Mouse (Mus musculus): ENCODE measurements around the gene Ldb2. TPM values are rescaled to one million over a fixed set of nuclear protein-coding genes. Genes with fewer than 3 reads are reported as not detected.

Ldb2 gene
- polyA plus RNA-seq, 2 experiments = 59.5 to 64.4 TPM

- TF ChIP-seq POLR2A (IDR thresholded peaks at IDR 0.05; ENCODE audit: borderline replicate concordance, extremely low read depth, insufficient read depth, insufficient read length) = no peak
- H3K4me1 ChIP-seq (ENCODE audit: control insufficient read depth, insufficient read depth, low read length) = peaks cover 1% of the 10 kb centered on the region; the same call in 1 of the 2 replicates
Observed at GRCm38 (mm10) chr5:44719872-44720271, 79.6 kb downstream of the Ldb2 start.

GRCm38 (mm10) chr5:44714508-44714907, 85.0 kb downstream of the Ldb2 start:
- Histone ChIP-seq H3K4me1 (ENCODE audit: control insufficient read depth, insufficient read depth, low read length) (peaks cover 24% of the 10 kb centered on the region), H3K27ac (replicated peaks; ENCODE audit: low read depth, low read length) (no peak overlapping the region), H3K36me3 (ENCODE audit: control insufficient read depth, insufficient read depth, low read length) (no peaks in the 10 kb centered on the region), H3K9ac (ENCODE audit: low read depth, low read length, severe bottlenecking) (no peak overlapping the region), H3K9me3 (ENCODE audit: control insufficient read depth, low read length) (no peaks in the 10 kb centered on the region), H3K4me3 (replicated peaks; ENCODE audit: low read length) (no peak overlapping the region), H3K4me2 (replicated peaks; ENCODE audit: low read depth, low read length, severe bottlenecking) (no peak overlapping the region), H3K27me3 (ENCODE audit: control insufficient read depth, insufficient read depth, low read length) (no peaks in the 10 kb centered on the region)
- TF ChIP-seq POLR2A (IDR thresholded peaks at IDR 0.05; ENCODE audit: borderline replicate concordance, extremely low read depth, insufficient read depth, insufficient read length) = no peak
- WGBS = 52% methylated on average over 4 of the region's 4 CpGs
- DNase-seq (ENCODE audit: low spot score) (no peak), ATAC-seq (ENCODE audit: low FRiP score, low read depth) (no peak)

More at GRCm38 (mm10) chr5:44719872-44720271, 79.6 kb downstream of the Ldb2 start:
- ATAC-seq (ENCODE audit: low FRiP score, low read depth) (no peak), DNase-seq (ENCODE audit: low spot score) (no peak)
- no peak overlapping the region for H3K27ac ChIP-seq (replicated peaks; ENCODE audit: low read depth, low read length)
- no peaks in the 10 kb centered on the region for H3K27me3 ChIP-seq (ENCODE audit: control insufficient read depth, insufficient read depth, low read length)
- no peak overlapping the region for H3K9ac ChIP-seq (ENCODE audit: low read depth, low read length, severe bottlenecking)
- no peak overlapping the region for H3K4me2 ChIP-seq (replicated peaks; ENCODE audit: low read depth, low read length, severe bottlenecking)
- whole genome bisulfite sequencing = 82% methylated on average over 1 of the region's 1 CpGs
- no peaks in the 10 kb centered on the region for H3K36me3 ChIP-seq (ENCODE audit: control insufficient read depth, insufficient read depth, low read length)
- no peak overlapping the region for H3K4me3 ChIP-seq (replicated peaks; ENCODE audit: low read length)
- no peaks in the 10 kb centered on the region for H3K9me3 ChIP-seq (ENCODE audit: control insufficient read depth, low read length)

- TF ChIP-seq POLR2A (IDR thresholded peaks at IDR 0.05; ENCODE audit: borderline replicate concordance, extremely low read depth, insufficient read depth, insufficient read length) = no peak
- Histone ChIP-seq H3K36me3 (ENCODE audit: control insufficient read depth, insufficient read depth, low read length) (no peaks in the 10 kb centered on the region), H3K4me2 (replicated peaks; ENCODE audit: low read depth, low read length, severe bottlenecking) (no peak overlapping the region), H3K9ac (ENCODE audit: low read depth, low read length, severe bottlenecking) (no peak overlapping the region), H3K4me1 (ENCODE audit: control insufficient read depth, insufficient read depth, low read length) (peaks cover 24% of the 10 kb centered on the region), H3K27ac (replicated peaks; ENCODE audit: low read depth, low read length) (no peak overlapping the region), H3K9me3 (ENCODE audit: control insufficient read depth, low read length) (no peaks in the 10 kb centered on the region), H3K4me3 (replicated peaks; ENCODE audit: low read length) (no peak overlapping the region), H3K27me3 (ENCODE audit: control insufficient read depth, insufficient read depth, low read length) (no peaks in the 10 kb centered on the region)
- no peak for ATAC-seq (ENCODE audit: low FRiP score, low read depth)
- 23% methylated on average over 5 of the region's 5 CpGs for WGBS
- DNase-seq (ENCODE audit: low spot score) = no peak
Observed at GRCm38 (mm10) chr5:44713181-44713789, 86.2 kb downstream of the Ldb2 start.

- Histone ChIP-seq H3K9me3 (ENCODE audit: control insufficient read depth, low read length) (no peaks in the 10 kb centered on the region), H3K4me2 (replicated peaks; ENCODE audit: low read depth, low read length, severe bottlenecking) (no peak overlapping the region), H3K4me1 (ENCODE audit: control insufficient read depth, insufficient read depth, low read length) (peaks cover 27% of the 10 kb centered on the region), H3K27me3 (ENCODE audit: control insufficient read depth, insufficient read depth, low read length) (no peaks in the 10 kb centered on the region), H3K4me3 (replicated peaks; ENCODE audit: low read length) (no peak overlapping the region), H3K9ac (ENCODE audit: low read depth, low read length, severe bottlenecking) (no peak overlapping the region), H3K36me3 (ENCODE audit: control insufficient read depth, insufficient read depth, low read length) (no peaks in the 10 kb centered on the region), H3K27ac (replicated peaks; ENCODE audit: low read depth, low read length) (no peak overlapping the region)
- TF ChIP-seq POLR2A (IDR thresholded peaks at IDR 0.05; ENCODE audit: borderline replicate concordance, extremely low read depth, insufficient read depth, insufficient read length) = no peak
- ATAC-seq (ENCODE audit: low FRiP score, low read depth) (no peak), DNase-seq (ENCODE audit: low spot score) (no peak)
- 56% methylated on average over 5 of the region's 5 CpGs for WGBS
Observed at GRCm38 (mm10) chr5:44711211-44711610, 88.3 kb downstream of the Ldb2 start.

GRCm38 (mm10) chr5:44710132-44710871, 89.2 kb downstream of the Ldb2 start:
- Histone ChIP-seq H3K4me1 (ENCODE audit: control insufficient read depth, insufficient read depth, low read length) (peaks cover 27% of the 10 kb centered on the region), H3K4me3 (replicated peaks; ENCODE audit: low read length) (no peak overlapping the region), H3K36me3 (ENCODE audit: control insufficient read depth, insufficient read depth, low read length) (no peaks in the 10 kb centered on the region), H3K4me2 (replicated peaks; ENCODE audit: low read depth, low read length, severe bottlenecking) (no peak overlapping the region), H3K9ac (ENCODE audit: low read depth, low read length, severe bottlenecking) (no peak overlapping the region), H3K27me3 (ENCODE audit: control insufficient read depth, insufficient read depth, low read length) (no peaks in the 10 kb centered on the region), H3K27ac (replicated peaks; ENCODE audit: low read depth, low read length) (no peak overlapping the region), H3K9me3 (ENCODE audit: control insufficient read depth, low read length) (no peaks in the 10 kb centered on the region)
- no peak for TF ChIP-seq POLR2A (IDR thresholded peaks at IDR 0.05; ENCODE audit: borderline replicate concordance, extremely low read depth, insufficient read depth, insufficient read length)
- ATAC-seq (ENCODE audit: low FRiP score, low read depth) (no peak), DNase-seq (ENCODE audit: low spot score) (no peak)
- 70% methylated on average over 4 of the region's 4 CpGs for WGBS

All from limb, embryonic 14.5 days (tissue).